Mouse (Mus musculus) brain, adult 2 months (tissue): Measurements from ENCODE around the gene Nek2.
A peak's percentile ranks its signal among the peaks of the same experiment; 100 is the strongest.

ENCODE experiments used
- DNase-seq: peaks from one replicate; pipeline ENCODE4 v3.0.0; 2011; ENCODE audit warnings: low read depth, low spot score

The Nek2 gene

GRCm38 (mm10) chr1:191821326-191822091, at the start of gene Nek2:
Nek2 (plus strand) TSS chr1:191821444.
- DNase-seq = peak; percentile 99

DNA sequence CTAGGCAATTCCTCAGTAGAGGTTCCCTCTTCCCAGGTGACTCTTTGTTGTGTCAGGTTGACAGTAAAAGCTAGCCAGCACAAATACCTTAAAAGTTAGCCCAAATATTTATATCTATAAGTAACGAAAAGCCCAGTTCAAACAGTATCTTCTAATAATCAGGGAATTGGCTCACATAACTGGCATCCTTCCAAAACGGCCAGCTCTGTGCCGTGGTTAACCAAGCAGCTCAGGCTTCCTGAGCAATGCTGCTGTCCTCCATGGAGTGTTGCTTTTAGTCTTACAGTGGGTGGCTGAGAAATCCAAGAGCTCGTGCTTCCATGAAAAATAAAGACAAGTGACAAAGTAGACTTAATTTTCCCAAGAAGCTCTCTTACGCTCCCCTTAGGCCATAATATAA, 47.1 kb upstream of the Nek2 start:
- DNase-seq = peak; percentile 42

DNA sequence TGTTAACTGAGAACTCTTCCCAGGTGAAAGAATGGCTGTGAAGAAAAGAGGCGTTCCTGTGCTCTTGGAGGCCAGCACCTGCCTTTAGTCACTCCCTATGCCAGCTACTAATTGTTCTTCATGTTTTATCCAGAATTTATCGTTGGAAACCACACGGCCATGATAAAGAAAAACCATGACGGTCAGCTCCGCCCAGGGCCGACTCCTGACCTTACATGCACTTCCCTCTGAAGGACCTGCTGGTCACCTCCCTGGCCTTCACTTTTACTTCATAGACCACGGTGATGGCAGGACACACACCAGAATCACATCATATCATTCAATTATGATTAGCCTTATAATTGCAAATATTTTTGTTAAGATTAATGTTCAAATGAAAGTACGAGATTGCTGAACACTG, 46.1 kb upstream of the Nek2 start:
- DNase-seq = no peak

- no peak for DNase-seq
Measured at GRCm38 (mm10) chr1:191777521-191777920, 43.7 kb upstream of the Nek2 start.

GRCm38 (mm10) chr1:191780470-191780869, 40.8 kb upstream of the Nek2 start:
- no peak for DNase-seq

DNA sequence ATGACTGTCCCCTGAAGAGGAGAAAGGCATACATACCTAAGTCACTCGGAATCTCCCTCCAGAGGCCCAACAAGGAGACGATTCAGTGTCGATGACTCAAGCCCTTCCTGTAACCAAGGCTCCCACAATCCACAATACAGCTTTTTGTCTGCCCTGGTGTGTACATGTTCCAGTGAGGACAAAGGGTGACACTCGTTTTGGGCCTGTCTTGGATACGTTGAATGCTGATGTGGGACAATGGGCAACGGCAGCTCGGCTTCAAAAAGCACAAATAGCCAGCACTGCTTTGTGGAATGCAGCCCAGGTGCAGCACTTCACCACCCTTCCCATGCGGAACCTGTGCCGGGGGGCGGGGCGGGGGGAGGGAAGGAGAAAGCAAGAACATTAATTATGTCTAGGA, 36.1 kb upstream of the Nek2 start:
- peak; percentile 91 for DNase-seq

DNA sequence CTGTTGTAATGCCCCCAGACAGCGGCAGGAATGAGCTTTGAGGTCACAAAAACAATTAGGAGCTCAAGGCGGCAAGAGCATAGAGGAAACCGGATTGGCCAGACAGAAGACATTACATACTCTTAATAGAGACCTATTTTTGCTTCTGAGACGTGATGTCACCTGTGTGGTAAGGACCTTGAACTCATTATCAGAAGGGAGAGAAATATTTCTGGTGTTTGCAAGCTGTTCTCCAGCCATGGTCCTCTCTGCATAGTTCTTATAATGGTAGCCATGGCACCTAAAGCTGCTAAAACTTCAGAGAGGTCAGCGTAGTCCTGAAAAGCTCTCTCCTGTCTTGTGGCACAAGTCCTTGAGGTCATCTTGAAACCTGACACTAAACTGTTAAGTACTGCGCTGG, 35.0 kb upstream of the Nek2 start:
- no peak for DNase-seq

GRCm38 (mm10) chr1:191787379-191787778, 33.9 kb upstream of the Nek2 start:
- peak; percentile 93 for DNase-seq

DNA sequence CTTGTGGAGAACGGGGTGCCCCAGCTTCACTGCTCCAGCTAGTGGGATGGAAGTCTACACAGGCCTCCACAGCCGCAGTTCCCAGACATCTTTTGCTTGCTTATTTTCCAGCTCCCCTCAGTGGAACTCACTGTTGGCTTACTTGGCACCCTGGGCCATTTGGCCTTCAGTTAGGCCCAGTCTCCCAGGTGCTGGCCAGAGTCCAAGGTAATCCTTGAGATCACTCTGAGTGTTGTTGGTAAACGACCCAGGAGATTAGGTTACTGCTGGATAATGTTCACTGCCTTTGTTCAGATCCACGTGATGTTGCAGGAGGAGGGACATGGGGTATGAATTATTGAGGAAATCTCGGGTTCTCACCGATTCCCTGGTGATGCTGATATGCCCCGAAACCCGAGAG, 28.3 kb upstream of the Nek2 start:
- DNase-seq = no peak

DNA sequence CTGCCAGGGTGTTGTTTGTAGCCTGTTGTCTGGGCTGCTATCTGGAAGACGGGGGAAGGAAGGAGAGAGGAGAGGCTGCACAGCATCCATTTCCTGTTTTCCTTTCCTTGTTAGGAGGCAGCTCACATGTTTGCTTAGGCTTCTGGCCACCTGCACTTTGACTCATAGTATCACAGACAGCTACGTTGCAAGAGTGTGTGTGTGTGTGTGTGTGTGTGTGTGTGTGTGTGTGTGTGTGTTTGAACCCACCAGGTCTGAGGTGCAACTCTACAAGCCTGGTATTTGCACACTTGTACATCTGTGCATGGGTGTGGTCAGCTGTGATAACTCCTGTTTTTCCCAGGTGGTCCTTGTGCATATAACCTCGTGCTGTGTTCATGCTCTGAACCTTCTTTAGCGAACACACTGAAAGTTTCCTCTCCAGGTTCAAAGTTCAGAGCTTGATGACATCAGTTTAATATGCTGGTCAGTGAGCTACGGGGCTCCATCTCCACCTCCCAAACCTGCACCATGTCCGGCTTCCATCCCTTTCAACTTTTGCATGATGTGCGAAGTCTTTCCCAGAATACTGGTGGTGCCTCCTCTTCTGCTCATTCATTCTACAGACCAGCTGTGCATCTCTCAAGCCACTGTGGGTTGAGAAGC, 27.2 kb upstream of the Nek2 start:
- no peak for DNase-seq

DNA sequence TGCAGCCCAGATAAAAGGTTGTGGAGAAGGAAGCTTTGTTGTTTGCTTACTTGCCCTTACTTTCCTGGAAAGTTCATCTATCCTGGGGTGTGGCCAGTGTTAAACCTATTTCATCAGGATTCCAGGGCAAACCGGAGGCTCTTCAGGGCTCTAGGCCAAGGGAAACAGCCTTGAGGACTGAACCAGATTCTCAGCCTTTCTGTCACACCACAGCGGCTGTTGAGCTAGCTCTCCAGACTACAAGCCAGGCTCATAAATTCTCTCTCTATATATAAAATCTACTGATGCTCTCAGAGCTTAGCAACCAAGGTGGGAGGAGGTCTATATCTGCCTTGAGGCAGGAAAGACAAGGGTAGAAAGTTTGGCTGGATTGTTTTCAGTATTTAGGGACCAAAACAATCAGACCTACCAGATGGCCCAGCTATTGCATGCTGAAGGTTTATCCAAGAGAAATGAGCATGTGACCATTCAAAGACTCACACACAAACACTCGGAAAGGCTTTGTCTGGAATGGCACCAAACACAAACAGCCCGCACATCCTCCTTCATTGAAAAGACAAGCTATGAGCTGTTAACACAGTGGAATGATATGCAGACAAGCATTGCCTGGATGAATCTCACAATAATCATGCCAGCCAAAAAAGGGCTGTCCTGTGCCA, 24.9 kb upstream of the Nek2 start:
- peak; percentile 66 for DNase-seq

GRCm38 (mm10) chr1:191802093-191802819, 19.0 kb upstream of the Nek2 start:
- DNase-seq = no peak

- peak; percentile 81 for DNase-seq
Measured at GRCm38 (mm10) chr1:191802820-191803655, 18.2 kb upstream of the Nek2 start.

- DNase-seq = no peak
Measured at GRCm38 (mm10) chr1:191804747-191805146, 16.5 kb upstream of the Nek2 start.

DNA sequence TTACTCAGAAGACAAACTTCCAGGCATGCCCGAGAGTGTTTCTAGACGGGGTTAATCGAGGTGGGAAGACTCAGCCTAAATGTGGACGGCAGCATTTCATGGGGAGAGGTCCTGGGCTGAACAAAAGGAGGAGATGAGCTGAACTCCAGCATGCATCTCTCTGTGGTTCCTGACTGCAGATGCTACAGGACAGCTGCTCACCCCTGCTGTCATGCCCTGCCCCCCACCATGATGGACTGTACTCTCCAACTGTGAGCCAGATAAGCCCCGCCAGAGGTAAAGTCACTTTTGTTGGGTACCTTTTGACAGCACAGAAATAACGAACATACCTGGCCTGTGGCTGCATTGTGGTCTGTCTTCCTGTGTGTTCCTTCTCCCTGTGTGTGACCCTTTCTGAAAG, 15.5 kb upstream of the Nek2 start:
- DNase-seq = no peak

DNA sequence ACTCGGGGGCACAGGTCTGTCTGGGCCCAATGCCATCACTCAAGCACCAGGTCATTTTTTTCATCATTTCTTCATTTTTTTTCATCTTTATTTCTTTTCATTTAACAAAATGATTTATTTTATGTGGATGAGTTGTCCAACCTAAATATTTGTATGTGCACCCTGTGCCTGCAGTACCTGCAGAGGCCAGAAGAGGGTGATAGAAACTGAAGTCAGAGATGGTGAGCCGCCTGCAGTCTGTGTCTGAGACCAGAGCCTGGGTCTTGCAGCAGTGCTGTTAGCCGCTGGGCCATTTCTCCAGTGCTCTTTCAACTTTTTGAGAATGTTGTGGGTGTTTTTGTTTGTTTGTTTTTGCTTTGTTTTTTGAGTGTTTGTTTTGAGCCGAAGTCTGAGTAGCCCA, 14.5 kb upstream of the Nek2 start:
- no peak for DNase-seq

DNA sequence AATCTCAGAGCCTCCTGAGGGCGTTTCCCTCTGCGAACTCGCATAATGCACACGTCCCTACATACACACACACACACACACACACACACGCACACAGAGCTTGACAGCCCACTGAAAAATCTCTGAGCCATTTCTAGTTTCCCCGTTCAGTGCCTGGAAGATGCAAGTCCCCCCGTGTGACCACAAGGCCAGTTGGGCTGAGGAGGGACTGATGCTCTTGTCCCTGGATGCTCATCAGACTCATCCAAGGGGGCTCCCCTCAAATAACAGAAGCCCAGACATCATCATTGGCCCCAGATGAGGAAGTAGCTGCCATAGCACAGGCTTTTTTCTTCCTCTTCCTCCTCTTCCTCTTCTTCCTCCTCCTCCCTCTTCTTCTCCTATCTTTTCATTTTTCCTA, 13.3 kb upstream of the Nek2 start:
- no peak for DNase-seq

DNA sequence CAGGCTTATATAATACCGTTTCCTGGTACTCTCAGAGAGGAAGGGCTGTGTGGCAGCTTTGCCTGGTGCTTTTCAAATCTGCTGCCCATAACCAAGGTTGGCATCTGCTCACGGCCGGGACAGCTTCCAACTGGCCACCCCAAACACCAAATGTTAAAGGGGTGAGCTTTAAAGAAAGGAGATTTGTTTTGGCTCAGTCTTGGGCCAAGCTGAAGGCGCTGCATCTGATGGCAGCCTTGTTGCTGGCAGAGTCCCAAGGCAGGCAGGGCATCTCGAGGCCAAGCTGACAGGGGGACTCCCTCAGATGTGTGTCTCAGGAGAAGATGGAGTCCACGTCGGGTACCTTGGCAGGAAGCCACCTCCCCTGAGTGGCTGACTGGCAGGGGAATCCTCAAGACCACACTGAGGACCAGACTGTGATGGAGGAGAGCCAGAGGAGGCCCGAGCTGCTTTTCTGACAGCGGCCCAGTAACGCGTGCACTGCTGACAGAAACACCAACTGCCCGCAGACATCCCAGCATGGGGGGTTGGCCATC, 12.5 kb upstream of the Nek2 start:
- DNase-seq = peak; percentile 95

DNA sequence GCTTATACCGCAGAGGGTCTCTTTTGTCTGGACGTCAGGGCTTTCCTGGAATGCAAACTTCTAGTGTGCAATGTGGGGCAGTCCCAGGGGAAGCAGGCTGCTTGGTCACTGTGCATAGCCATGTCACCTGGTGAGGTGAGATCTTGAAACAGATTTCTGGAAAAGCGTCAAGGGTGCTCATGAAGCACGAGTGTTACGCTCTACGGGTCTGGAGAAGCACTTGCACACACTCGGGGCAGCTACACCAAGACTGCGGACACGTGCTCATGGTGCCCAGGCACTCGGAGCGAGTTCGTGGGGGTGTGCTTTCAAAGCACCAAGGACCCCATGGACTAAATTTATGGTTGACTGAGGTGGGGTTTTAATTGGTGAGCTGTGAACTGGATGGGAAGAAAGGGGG, 9.5 kb upstream of the Nek2 start:
- no peak for DNase-seq

DNA sequence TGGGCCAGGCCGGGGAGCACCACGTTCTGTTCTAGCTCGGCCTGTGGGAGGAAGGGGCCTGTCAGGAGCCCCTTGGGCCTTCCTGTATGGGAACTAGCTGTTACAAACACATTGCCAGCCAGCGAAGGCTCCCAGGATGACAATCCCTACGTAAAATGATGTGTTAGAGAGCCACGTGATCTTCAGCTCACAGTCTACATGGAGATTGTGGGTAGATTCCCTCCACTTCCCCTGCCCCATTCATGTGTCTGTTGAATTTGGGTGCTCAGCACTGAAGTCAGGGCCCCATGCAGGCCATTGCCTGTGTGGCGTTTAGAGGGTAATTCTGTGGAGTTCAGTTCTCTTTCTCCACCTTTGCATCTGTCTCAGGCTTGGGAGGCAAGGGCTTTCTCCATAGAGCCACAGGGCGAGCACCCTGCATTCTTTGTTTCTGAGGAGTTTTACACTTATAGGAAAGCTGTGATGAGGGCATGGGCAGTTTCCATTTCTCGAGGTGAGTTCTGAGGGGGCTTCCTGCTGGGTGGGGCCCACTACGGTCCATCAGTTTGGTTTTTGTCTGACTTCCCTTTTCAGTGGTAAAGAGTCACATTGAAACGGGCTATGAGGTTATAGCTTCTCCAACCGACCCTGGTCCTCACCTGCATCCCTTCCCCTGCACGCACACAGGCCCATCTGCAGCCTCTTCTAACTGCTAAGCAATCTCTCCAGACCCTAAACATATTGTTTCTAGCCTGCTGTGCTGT, 8.1 kb upstream of the Nek2 start:
- DNase-seq = no peak
